Mouse (Mus musculus) liver, adult 2 months (tissue): ENCODE measurements around the gene Rpl12.

Experiments used
- CTCF ChIP-seq: fragments of 200-500 bp; IDR thresholded peaks from 2 replicates; pipeline ENCODE4 v1.5.1; 2011; ENCODE audit warnings: low read depth, low read length, control low read depth
- POLR2A ChIP-seq: fragments of 200-500 bp; IDR thresholded peaks from 2 replicates; pipeline ENCODE4 v1.6.1; 2011; ENCODE audit warnings: low read length, control low read depth; ENCODE audit not compliant: insufficient read depth; ENCODE audit errors: extremely low read depth

- TF ChIP-seq POLR2A (no peak), CTCF (no peak)
These were observed 29.6 kb upstream of the Rpl12 start for GRCm38 (mm10) chr2:32931730-32932129.
